Mouse (Mus musculus) C2C12 (cell line): ENCODE results near the gene Sell. TPM values are rescaled to one million over a fixed set of nuclear protein-coding genes. Genes with fewer than 3 reads are reported as not detected.

Experiments used
- H3K27me3 ChIP-seq: one replicate; pipeline ENCODE4 v1.6.1; 2011; ENCODE audit not compliant: control insufficient read depth, insufficient read depth, insufficient read length
- H3K36me3 ChIP-seq: one replicate; pipeline ENCODE4 v1.6.1; 2011; ENCODE audit not compliant: control insufficient read depth, insufficient read depth
- H3K4me3 ChIP-seq: one replicate; pipeline ENCODE4 v1.5.1; 2011; ENCODE audit warnings: mild to moderate bottlenecking, control low read depth; ENCODE audit not compliant: poor library complexity, insufficient read depth, severe bottlenecking
- H3K79me2 ChIP-seq: one replicate; pipeline ENCODE4 v1.6.1; 2011; ENCODE audit not compliant: control insufficient read depth, insufficient read depth
- H3K79me3 ChIP-seq: one replicate; pipeline ENCODE4 v1.6.1; 2011; ENCODE audit warnings: low read depth, control low read depth
- H3ac ChIP-seq: one replicate; pipeline ENCODE3; 2011; ENCODE audit warnings: low read depth; ENCODE audit not compliant: control insufficient read depth, insufficient read length
- CEBPB ChIP-seq: IDR thresholded peaks from one replicate; pipeline ENCODE4 v1.6.1; 2011; ENCODE audit warnings: low read depth, mild to moderate bottlenecking, control low read depth, moderate library complexity
- CTCF ChIP-seq: IDR thresholded peaks from one replicate; pipeline ENCODE4 v1.5.1; 2011; ENCODE audit not compliant: control insufficient read depth, insufficient read depth, insufficient read length
- FOSL1 ChIP-seq: IDR thresholded peaks from one replicate; pipeline ENCODE4 v1.8.0; 2011; ENCODE audit warnings: mild to moderate bottlenecking, low read length; ENCODE audit not compliant: poor library complexity, insufficient read depth, severe bottlenecking
- MAX ChIP-seq: IDR thresholded peaks from one replicate; pipeline ENCODE4 v1.6.1; 2011; ENCODE audit warnings: mild to moderate bottlenecking, control low read depth
- MYOD1 ChIP-seq: IDR thresholded peaks from one replicate; pipeline ENCODE4 v1.6.1; 2011; ENCODE audit warnings: low read depth; ENCODE audit not compliant: control insufficient read depth, insufficient read length
- MYOG ChIP-seq: IDR thresholded peaks from one replicate; pipeline ENCODE4 v1.6.1; 2011; ENCODE audit not compliant: control insufficient read depth, insufficient read length; ENCODE audit errors: extremely low read depth
- USF1 ChIP-seq: IDR thresholded peaks from one replicate; pipeline ENCODE4 v1.6.1; 2011; ENCODE audit warnings: low read depth, mild to moderate bottlenecking, control low read depth, moderate library complexity
- polyA plus RNA-seq: library from polyadenylated mRNA; unstranded; fragments of >200 nt; fragmentation: generic; extraction: Trizol; gene quantifications from one replicate; pipeline ENCODE4 v1.2.1, GENCODE M21; 2012; ENCODE audit warnings: missing spikeins

Sell gene
- polyA plus RNA-seq, 1 experiment: 0.02 TPM

DNA sequence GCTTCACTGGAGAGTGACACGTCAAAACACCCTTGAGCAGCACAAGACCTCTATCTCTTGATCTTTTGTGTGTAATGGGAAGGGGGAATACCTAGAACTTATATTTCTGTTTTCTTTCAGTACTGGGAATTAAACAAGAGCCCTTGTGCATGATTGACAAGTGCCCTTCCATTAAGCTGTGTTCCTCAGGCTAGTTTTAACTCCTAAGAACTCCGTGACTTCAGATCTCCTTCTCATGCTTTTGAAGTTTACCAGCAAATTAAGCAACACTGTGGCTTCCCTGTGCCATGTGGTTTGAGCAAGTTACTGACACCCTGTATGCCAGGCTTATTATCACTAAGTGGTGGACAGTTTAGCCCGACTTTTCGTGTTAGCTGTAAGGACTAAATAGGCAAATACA lies 21.3 kb downstream of the Sell start:
- Histone ChIP-seq H3ac (no peak overlapping the region), H3K4me3 (no peak overlapping the region), H3K79me2 (no peaks in the 10 kb centered on the region), H3K27me3 (no peaks in the 10 kb centered on the region), H3K36me3 (no peaks in the 10 kb centered on the region), H3K79me3 (no peaks in the 10 kb centered on the region)
- no peak for TF ChIP-seq FOSL1
- TF ChIP-seq USF1: no peak
- TF ChIP-seq CEBPB: no peak
- no peak for TF ChIP-seq CTCF
- TF ChIP-seq MYOD1: no peak
- no peak for TF ChIP-seq MAX
- no peak for TF ChIP-seq MYOG

DNA sequence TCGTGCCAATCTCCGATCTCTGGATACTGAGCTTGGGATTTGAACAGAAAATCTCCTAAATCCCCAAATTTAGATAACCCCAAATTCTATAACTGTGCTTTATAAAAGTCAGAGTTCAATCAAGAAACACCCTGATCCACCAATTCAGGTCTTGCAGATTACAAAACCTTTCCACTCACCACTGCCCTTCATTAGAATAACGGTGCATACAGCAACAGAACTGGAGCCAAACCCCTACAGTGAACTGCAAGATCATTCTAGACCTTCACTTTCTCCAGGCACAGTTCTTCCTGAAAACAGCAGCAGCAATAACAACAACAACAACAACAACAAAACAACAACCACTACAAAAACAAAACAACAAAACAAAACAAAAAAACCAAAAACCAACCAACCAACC lies 25.0 kb downstream of the Sell start:
- no peaks in the 10 kb centered on the region for H3K27me3 ChIP-seq
- no peak overlapping the region for H3ac ChIP-seq
- H3K36me3 ChIP-seq: no peaks in the 10 kb centered on the region
- H3K4me3 ChIP-seq: no peak overlapping the region
- no peaks in the 10 kb centered on the region for H3K79me3 ChIP-seq
- TF ChIP-seq CTCF (no peak), MYOD1 (no peak), FOSL1 (no peak), MAX (no peak), USF1 (no peak), MYOG (no peak), CEBPB (no peak)
- H3K79me2 ChIP-seq: no peaks in the 10 kb centered on the region

DNA sequence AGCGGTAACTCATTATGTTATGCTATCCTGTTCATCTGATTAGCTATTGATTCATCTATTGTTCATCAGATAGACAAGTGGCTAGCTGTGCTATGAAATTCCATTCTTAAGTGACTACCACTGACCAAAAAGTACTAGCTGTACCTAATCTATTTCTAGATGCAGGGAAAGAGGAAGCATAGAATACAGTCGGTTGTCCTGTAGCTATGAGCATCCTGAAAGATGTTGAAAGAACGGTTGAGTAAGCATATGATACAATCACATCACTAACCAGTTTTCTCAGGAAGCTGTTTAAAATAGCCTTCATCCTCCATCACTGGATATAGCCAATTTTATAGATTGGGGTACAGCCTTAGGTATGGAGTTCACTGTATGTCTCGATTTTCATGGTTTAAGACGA lies 26.1 kb downstream of the Sell start:
- H3ac ChIP-seq: no peak overlapping the region
- no peaks in the 10 kb centered on the region for H3K79me3 ChIP-seq
- no peaks in the 10 kb centered on the region for H3K36me3 ChIP-seq
- H3K79me2 ChIP-seq: no peaks in the 10 kb centered on the region
- no peak for TF ChIP-seq FOSL1
- TF ChIP-seq CTCF: no peak
- no peak for TF ChIP-seq USF1
- no peak for TF ChIP-seq MAX
- no peak for TF ChIP-seq CEBPB
- no peak for TF ChIP-seq MYOG
- no peak for TF ChIP-seq MYOD1
- H3K27me3 ChIP-seq: no peaks in the 10 kb centered on the region
- no peak overlapping the region for H3K4me3 ChIP-seq

DNA sequence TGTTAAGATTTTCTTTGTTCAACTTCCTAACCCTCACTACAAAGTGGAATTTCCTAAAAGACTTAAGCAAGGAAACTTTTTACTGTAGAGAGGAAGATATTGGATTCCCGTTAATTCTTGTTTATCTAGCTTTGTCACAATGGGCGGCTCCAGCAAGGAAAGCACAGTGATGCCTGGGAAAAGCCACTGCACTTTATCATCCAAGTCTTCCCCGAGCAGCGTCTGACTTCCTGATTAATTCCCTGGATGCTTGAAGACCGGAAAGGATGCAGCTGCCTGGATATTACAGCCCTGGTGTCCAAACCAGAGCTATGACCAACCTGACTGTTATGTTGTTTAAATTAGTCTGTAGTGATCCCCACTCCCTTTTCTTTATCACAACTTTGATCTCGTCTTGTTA lies 35.0 kb downstream of the Sell start:
- H3K4me3 ChIP-seq: no peak overlapping the region
- no peaks in the 10 kb centered on the region for H3K36me3 ChIP-seq
- no peaks in the 10 kb centered on the region for H3K79me3 ChIP-seq
- H3K79me2 ChIP-seq: no peaks in the 10 kb centered on the region
- TF ChIP-seq CEBPB: no peak
- TF ChIP-seq MYOD1: no peak
- no peak for TF ChIP-seq MYOG
- no peak for TF ChIP-seq USF1
- no peak for TF ChIP-seq MAX
- no peak for TF ChIP-seq FOSL1
- no peak for TF ChIP-seq CTCF
- no peak overlapping the region for H3ac ChIP-seq
- no peaks in the 10 kb centered on the region for H3K27me3 ChIP-seq

DNA sequence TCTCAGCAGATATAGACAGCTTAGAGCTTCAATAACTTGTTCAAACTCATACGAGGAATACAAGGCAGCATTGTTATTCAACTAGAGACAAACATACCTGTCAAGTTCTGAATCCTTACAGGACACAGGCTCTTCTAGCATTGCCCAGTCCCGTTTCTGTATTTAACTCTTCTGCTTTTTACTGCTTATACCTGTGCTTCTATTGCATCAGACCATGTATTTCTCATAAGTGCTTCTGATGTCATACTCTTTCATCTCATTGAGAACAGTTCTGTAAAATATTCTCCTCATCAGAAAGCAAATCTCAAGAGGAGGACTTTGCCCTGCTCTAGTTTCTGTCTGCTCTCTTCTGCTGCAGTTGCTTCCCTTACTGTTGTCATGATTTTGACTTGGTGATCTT lies 36.1 kb downstream of the Sell start:
- no peaks in the 10 kb centered on the region for H3K79me3 ChIP-seq
- no peak for TF ChIP-seq FOSL1
- TF ChIP-seq MYOD1: no peak
- TF ChIP-seq MYOG: no peak
- TF ChIP-seq CTCF: no peak
- no peak for TF ChIP-seq USF1
- no peak for TF ChIP-seq MAX
- TF ChIP-seq CEBPB: no peak
- no peak overlapping the region for H3K4me3 ChIP-seq
- H3K36me3 ChIP-seq: no peaks in the 10 kb centered on the region
- no peaks in the 10 kb centered on the region for H3K79me2 ChIP-seq
- no peak overlapping the region for H3ac ChIP-seq
- no peaks in the 10 kb centered on the region for H3K27me3 ChIP-seq

DNA sequence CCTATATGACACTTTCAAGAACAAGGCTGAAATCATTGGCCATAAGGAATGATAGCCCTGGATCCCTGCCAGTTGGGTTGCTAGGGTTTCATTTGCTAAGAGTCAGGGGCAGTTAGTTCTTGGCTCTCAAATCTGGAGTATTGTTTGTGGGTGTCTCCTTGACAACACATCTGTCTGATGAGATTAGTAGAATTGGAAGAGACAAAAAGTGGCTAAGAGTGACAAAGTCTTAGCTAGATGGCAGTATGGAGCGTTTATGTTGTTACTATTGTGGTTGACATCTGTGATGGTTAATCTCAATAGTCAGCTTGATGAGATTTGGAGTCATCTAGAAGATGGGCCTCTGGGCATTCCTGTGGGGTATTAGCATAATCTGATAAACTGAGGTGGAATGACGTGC lies 36.6 kb downstream of the Sell start:
- TF ChIP-seq MYOD1: no peak
- no peak for TF ChIP-seq MAX
- Histone ChIP-seq H3K79me2 (no peaks in the 10 kb centered on the region), H3ac (no peak overlapping the region), H3K4me3 (no peak overlapping the region), H3K36me3 (no peaks in the 10 kb centered on the region), H3K79me3 (no peaks in the 10 kb centered on the region), H3K27me3 (no peaks in the 10 kb centered on the region)

DNA sequence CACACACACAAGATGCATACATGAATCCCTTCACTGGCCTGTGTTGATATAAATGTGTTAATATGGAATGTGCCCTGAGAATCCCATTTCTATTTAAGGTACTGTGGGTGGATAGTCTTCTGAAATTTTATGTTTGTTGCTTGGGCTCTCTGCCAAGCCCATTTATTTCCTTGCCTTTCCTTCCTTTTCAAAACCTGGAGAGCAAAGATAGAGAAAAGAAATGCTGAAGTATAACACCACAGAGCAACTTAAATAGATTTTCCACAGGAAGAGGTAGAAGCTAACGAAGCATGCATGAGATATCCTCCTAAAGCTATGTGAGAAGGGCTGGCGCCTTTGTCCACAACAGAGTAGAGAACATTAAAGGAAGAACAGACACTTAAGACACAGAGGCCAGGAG lies 48.0 kb downstream of the Sell start:
- Histone ChIP-seq H3K36me3 (no peaks in the 10 kb centered on the region), H3K4me3 (no peak overlapping the region), H3K79me3 (no peaks in the 10 kb centered on the region), H3K79me2 (no peaks in the 10 kb centered on the region), H3ac (no peak overlapping the region), H3K27me3 (no peaks in the 10 kb centered on the region)
- TF ChIP-seq CEBPB (no peak), MAX (no peak), MYOD1 (no peak), USF1 (no peak), FOSL1 (no peak), MYOG (no peak), CTCF (no peak)
